Mouse (Mus musculus): ENCODE measurements at regions not wholly inside any gene's neighbourhood (a gene's known extent, or its start where the extent isn't known, plus 50 kb on each side); places are given as distances from the start of the nearest gene placed in this dataset.

DNA sequence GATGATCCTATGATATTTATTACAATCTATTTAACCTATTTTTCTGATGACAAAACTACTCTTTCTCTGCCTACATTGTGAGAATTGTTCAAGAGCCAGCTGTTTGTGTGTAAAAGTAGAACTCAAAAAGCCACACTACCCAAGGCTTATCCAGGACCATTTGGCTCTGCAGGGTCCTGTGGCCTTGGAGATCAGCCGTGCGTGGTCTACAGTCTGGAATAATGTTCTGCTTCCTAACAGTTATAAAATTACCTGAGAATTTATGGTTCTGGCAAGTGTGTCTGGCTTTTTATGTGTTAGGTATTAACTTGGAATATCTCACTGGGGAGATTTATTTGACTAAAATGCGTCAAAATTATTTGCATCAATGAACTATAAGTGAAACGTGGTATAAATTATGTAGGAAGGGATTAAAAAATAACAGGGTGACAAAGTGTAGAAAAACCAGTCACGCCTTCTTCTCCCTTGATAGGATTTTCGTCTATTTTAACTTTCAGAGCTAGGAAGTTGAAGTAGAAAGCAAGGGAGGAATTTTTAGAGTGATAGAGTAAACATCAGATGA, 1789.0 kb upstream of the Gm7489 start:
- DNase-seq (ENCODE audit: low spot score in 2 of 2): no peak

DNA sequence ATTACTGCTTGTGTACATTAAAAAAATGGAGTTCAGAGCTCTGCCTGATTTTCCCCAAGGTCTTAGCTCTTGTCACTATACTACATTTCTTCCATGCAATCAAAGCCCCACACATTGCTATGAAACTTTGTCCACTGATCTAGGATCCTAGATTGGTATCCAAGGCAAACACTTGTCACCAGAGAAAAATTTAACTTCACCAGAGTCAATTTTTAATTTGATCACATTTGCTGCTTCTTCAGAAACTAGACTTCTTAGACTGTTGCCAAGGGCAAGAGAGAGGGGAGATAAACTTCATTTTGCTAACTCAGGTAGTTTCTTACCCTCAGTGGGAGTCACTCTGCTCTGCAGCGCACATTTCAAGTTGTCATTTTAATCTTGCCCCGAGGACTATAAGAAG, 1775.9 kb upstream of the Gm7489 start:
- DNase-seq (ENCODE audit: low spot score in 2 of 2): no peak

- no peak for DNase-seq (ENCODE audit: low spot score in 2 of 2)
Measured at GRCm38 (mm10) chr15:52114368-52115036, 1770.2 kb upstream of the Gm7489 start.

DNA sequence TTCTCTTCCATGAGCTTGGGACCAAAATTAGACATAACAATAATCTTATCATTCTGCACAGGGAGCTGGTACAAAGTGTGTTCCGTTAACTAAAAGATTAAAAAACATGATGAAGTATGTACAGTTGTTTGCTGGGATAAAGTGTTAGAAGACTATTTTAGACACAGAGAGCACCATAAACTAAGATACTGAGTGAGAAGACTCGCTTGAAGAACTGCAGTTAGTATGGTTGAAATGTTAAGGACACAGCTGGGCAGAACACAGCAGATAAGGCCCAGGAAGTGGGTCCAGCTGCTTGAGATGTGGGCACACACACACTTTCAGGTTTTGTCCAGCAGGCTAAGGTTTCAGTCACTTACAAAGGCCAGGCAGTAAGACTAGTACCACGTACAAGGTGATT, 1748.0 kb upstream of the Gm7489 start:
- DNase-seq (ENCODE audit: low spot score in 2 of 2): no peak

- peak in 1 of 2 experiments; percentile 24 for DNase-seq (ENCODE audit: low spot score in 2 of 2)
Measured at GRCm38 (mm10) chr15:52153421-52153820, 1731.3 kb upstream of the Gm7489 start.

DNA sequence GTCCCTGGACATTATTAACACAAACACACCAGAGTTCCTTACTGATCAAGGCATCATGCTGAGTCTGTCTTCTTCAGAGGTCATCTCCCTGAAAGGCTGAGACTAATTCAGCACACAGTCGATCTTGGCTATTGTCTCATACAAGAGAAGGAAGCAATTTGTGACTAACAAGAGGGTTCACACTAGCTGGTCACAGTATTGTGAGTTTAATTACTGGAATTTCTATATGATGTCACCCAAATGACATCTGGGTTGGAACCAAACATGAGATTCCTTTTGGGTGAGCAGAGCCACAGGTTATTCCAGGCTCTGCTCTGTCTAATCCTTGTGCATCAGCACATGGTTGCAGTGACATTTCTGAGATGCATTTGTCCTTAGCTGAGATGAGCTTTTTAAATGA, 1728.9 kb upstream of the Gm7489 start:
- no peak for DNase-seq (ENCODE audit: low spot score in 2 of 2)

DNA sequence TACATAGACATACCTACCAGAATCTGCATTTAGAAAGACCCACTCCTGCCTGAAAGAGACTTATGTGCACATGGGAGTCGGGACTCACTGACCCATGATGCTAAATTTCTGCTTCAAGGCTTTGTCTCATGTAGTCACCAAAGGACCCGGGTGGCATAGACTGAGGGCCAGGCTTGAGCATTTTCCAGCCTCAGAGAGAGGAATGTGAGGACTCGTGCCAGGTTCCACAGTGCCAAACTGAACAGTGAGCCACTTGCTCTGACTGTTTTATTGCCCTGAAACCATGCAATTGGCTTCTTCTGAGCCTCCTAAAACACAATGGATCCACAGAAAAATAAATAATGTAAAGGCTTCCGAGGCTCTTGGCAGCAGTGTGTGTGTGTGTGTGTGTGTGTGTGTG, 1727.9 kb upstream of the Gm7489 start:
- no peak for DNase-seq (ENCODE audit: low spot score in 2 of 2)

GRCm38 (mm10) chr15:52160181-52161088, 1724.3 kb upstream of the Gm7489 start:
- DNase-seq (ENCODE audit: low spot score in 2 of 2): peak; percentile 78 to 90

- no peak for DNase-seq (ENCODE audit: low spot score in 2 of 2)
Measured at GRCm38 (mm10) chr15:52161089-52161442, 1723.6 kb upstream of the Gm7489 start.

- peak in 1 of 2 experiments; percentile 21 for DNase-seq (ENCODE audit: low spot score in 2 of 2)
Measured at GRCm38 (mm10) chr15:52161568-52162316, 1723.0 kb upstream of the Gm7489 start.

- DNase-seq (ENCODE audit: low spot score in 2 of 2): no peak
Measured at GRCm38 (mm10) chr15:52166144-52166543, 1718.6 kb upstream of the Gm7489 start.

DNA sequence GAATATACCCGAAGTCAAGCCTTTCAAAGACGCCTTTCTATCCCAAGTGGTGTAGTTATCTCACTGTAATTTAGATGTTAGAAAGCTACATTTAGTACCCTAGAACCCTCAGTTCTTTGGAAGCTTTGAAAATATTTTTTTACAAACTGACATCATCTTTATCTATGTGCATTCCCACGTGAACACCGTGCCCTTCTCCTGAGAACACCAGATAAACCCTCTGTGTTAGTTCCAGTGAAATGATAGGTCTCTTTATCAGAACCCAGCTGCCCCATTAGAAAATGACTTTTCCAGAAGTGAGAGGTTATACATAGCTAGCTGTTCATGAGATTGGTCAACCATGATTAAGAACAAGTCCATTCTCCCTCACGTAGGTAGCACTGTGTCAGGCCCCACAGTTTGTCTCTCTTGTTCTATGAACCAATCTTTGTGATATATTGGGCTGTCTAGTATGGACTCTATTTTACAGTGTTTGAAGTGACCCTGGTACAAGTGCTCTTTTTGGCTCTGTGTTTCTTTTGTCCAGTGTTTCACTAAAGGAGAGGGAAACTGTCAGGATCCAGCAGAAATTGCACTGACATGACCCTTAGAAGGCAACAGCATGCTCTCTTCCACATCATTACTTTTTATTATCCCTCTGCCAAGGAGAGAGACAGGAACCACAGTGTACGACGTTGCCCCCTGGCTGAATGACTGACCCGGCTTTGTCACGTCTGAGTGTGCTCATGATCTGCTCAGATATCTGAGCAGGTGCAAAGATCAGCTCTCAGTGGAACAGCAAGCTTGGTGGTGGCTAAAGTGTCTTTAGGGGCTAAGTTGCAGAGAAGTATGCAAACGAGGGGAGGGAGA, 1717.9 kb upstream of the Gm7489 start:
- DNase-seq (ENCODE audit: low spot score in 2 of 2): no peak

GRCm38 (mm10) chr15:52167811-52168210, 1716.9 kb upstream of the Gm7489 start:
- no peak for DNase-seq (ENCODE audit: low spot score in 2 of 2)

DNA sequence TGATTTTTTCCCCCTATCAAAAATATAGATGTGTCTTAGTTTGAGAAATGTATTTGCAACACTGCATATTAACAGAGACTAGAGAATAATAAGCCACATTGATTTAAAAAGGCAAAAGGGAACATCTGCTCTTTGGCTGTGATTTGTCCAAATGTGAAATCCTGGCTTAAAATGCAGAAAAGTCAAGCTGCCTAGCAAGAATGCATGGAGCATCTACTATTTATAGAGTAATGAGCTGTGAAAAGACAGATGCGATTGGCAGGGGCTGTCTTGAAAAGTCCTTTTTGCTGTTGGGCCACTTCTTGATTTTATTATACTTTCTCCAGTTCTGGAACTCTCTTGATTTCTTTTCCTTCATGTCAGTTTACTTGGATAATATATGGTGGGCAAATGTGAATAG, 1707.8 kb upstream of the Gm7489 start:
- DNase-seq (ENCODE audit: low spot score in 2 of 2): peak in 1 of 2 experiments; percentile 53

DNA sequence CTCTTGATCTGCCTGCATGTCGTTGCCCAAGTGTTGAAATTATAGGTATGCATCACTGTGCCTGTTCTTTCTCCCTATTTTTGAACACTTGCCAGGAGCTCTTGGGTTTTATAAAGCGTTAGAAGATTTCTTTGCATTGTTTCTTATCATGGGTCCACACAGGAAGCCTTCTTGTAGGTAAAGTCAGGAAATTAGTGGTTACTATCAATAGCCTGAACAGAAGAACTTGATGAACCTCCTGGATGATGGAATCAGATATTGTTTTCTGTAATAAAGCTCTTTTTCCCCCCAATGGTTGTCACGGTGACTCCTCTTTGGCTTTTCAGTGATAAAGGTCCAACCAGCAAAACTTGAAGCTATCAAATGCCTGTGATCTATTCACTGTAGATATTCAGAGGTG, 1706.0 kb upstream of the Gm7489 start:
- no peak for DNase-seq (ENCODE audit: low spot score in 2 of 2)

DNA sequence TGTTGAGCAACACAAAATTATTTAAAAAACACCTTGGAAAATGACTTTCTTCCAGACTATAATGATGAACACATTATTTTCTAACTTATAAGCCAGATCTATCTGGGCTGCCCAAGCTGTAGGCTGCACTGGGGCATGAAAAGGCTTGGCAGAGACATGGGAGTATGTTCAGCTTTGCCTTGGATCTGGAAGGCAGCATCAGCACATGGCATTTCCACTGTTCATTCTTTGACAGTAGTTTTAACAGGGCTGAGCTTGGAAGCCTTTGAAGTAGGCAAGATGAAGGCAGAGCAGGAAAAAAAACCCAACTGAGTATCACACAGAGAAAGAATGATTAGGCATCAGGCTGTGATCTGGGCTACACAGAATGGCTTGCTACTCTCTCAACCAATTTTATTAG, 1705.3 kb upstream of the Gm7489 start:
- peak in 1 of 2 experiments; percentile 16 for DNase-seq (ENCODE audit: low spot score in 2 of 2)

GRCm38 (mm10) chr15:52191176-52191575, 1693.5 kb upstream of the Gm7489 start:
- no peak for DNase-seq (ENCODE audit: low spot score in 2 of 2)

- DNase-seq (ENCODE audit: low spot score in 2 of 2): no peak
Measured at GRCm38 (mm10) chr15:52207271-52207670, 1677.4 kb upstream of the Gm7489 start.

DNA sequence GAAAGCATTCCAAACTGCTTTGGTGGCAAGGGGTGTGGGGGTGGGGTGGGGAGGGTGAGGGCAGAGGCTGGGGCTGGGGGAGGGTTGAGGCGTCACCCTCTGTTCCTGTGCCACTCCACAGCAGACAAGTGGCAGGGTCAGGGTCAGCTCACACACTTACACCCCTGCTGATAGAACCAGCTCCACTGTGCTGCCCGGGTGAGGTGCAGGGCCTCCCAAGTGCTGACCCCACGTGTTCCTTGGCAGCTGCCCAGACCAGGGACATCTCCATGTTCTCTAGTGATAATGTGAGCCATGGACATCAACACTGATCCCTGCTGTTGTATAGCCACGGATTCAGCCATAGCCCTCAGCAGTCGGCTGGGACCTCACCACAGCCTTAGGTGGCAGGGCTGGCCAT, 1652.3 kb upstream of the Gm7489 start:
- no peak for DNase-seq (ENCODE audit: low spot score in 2 of 2)

GRCm38 (mm10) chr15:52236220-52236619, 1648.5 kb upstream of the Gm7489 start:
- no peak for DNase-seq (ENCODE audit: low spot score in 2 of 2)

GRCm38 (mm10) chr15:52242890-52243289, 1641.8 kb upstream of the Gm7489 start:
- no peak for DNase-seq (ENCODE audit: low spot score in 2 of 2)

Data from layer of hippocampus, postnatal 14 days (tissue).